Mouse (Mus musculus) right cerebral cortex, postnatal 36 days (tissue): Measurements from ENCODE around the gene Spout1.
"Not testable (repeated sequence)": the region's sequence is repeated elsewhere in the genome, so short reads cannot be mapped to it uniquely, and the experiment has no call there.

Experiments used
- DNase-seq, 2 experiments: peaks; one replicate each; pipeline ENCODE4 v3.0.0; 2022; ENCODE audit warnings: low spot score in 2 of 2, mixed read lengths in 1 of 2

Gene Spout1

DNA sequence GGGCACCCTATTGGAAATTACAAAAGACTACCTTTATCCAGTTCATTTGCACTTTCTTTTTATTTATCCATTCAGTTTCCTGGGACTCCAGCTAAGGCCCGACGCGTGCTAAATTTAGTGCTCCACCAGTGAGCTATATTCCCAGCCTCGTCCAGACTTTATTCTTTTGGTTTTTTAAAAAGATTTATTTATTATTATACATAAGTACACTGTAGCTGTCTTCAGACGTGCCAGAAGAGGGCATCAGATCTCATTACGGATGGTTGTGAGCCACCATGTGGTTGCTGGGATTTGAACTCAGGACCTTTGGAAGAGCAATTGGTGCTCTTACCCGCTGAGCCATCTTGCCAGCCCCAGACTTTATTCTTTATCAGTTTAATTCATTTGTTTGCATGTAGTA is 452 bp upstream of the Spout1 start:
- not testable (repeated sequence) for DNase-seq

DNA sequence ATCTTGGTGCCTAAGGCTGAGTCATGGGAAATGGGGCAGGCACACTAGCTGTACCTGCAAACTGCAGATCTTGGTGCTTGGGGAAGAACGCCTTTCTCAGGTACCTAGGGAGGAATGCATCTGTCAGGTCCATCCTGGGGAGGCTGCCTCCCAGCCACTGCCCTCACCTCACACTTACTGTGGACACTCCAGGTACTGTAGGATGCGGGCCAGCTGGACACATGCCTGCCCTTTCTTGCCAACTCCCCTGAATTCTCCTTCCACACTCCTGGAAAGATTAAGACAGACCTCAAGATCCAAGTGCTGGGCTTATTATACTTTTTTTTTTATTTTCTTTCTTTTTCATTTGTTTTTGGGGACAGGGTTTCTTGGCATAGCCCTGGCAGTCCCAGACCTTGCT is 1.7 kb downstream of the Spout1 start:
- no peak for DNase-seq

DNA sequence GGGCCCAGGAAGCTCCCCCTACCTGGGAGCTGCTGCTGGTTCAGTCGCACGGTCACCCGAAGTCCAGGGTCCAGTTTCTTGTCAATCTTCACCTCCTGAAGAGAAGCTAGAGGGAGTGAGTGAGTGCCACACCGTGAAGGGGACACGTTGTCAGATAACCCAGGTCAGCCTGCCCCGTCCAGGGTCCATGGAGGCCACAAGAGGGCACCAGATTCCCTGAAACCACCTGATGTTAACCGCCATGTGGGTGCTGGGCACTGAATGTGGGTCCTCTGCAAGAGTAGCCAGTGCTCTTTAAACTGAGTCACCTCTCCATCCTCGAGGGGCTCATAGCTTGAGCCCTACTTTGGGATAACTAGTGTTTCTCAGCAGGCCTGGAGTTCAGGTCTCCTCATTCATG is 2.4 kb downstream of the Spout1 start:
- DNase-seq: no peak

GRCm38 (mm10) chr2:30173541-30174240 is 4.6 kb downstream of the Spout1 start:
- no peak for DNase-seq

DNA sequence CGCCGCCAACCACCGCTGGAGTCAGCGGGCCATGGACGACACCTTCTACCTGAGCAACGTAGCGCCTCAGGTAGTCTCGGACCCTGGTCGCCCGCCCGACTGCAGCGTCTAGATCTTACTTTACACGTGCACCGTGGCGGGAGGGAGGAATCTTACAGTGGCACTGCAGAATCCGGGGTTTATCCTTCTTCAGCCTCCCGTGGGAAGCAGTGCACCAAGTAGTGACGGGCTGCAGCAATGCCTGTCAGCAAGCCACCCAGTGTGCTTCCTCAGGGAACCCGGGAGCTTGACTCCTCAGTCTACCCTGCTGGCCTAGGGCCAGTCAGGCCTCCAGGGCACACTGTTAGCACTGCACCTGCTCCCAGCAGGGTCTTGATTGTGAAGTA is 6.3 kb downstream of the Spout1 start:
- DNase-seq: no peak

GRCm38 (mm10) chr2:30171371-30171996 is 6.8 kb downstream of the Spout1 start, which contains the start of gene Endog:
Gene Endog (plus strand): TSS chr2:30171493.
- DNase-seq: peak; percentile 87 to 88

DNA sequence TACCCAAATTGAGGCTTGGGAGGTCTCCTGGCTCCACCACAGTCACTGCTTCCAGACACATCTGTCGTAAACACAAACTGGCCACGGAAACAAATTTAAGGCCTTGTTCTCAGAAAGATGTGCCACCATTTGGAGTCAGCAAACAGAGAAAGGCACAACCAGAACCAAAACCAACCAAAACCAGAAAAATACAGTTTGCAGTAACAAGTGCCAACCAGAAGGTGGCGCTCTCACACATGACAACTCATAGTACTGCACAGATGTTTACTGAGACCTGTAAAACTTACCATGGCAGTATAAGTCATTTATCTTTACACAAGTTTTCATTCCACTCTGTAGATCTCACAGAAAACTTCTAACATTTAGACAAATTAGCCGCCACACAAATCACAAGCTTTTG is 11.6 kb downstream of the Spout1 start:
- DNase-seq: no peak

DNA sequence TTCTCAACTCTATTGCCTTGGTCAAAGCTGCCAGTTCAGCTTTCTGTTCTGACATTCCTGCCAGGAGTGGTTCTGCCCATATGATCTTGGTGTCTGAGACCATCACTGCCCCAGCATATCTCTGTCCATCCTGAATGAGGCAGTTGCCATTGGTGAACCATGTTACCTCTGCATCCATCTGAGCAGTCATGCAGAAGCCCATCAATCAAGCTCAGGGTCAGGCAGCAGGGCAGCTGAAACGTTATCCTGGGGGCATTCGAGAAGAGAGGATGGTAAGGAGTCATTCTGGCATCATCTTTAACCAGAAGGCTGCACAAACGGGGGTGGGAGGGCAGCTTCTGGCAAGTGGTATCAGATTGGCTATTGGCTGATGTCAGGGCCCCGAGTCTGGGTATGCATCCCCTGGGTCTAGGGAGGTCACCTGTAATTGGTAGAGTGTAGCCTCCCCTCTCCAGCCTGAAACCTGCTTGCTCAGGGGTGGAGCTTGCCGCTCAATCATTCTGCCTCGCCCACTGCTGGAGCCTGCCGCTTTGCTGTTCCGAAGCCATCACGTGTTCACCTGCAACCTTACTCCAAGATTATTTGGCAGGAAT is 13.8 kb downstream of the Spout1 start:
- DNase-seq: no peak

- no peak for DNase-seq
These were observed 16.4 kb downstream of the Spout1 start for GRCm38 (mm10) chr2:30161809-30162208.

DNA sequence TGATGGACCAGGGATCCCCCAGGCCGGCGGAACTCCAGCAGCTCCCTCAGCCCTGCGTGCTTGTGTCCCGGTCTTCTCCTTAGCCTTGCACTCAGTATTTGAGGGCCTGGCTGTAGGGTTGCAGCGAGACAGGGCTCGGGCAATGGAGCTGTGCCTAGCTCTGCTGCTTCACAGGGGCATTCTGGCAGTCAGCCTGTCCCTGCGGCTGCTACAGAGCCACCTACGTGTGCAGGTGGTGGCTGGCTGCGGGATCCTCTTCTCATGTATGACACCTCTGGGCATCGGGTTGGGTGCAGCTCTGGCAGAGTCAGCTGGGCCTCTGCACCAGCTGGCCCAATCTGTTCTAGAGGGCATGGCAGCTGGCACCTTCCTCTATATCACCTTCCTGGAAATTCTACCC is 18.4 kb downstream of the Spout1 start:
- not testable (repeated sequence) for DNase-seq

- DNase-seq: no peak
These were observed 25.6 kb downstream of the Spout1 start for GRCm38 (mm10) chr2:30152616-30153015.

DNA sequence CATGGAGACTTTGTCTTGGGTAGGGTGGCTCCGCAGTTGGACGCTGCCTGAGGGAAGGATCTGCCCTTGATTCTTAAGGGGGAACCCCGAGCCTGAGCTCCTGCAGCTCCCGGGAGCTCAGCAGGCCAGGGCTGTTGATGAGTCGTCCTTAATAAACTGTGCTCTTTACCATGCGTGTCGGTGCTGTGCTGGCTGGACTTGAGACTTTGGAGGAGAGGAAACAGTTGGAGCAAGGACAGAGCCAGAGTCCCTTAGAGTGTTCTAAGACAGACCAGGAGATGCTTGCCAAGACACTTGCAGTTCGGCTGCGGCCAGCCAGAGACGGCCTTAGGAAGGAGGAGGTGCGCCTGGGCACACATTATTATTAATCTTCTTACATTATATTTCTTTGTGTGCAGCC is 26.4 kb downstream of the Spout1 start:
- DNase-seq: no peak

DNA sequence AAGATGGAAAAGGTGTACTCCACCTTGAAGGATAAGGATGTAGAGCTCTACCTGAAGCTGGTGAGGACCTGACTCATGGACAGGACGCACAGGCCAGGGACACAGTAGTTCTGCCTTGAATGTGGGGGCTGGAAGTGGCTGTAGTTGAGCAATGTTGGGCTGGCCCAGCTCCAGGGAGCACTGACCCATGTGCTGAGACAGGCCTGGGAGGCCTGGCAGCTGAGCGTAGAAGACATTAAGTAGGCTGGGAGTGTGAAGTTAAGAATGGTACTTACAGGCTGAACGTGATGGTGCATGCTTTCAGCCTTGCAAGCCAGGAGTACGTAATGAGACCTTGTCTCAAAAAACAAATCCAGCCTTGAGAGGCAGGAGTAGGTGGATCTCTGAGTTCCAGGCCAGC is 30.8 kb downstream of the Spout1 start:
- DNase-seq: no peak

DNA sequence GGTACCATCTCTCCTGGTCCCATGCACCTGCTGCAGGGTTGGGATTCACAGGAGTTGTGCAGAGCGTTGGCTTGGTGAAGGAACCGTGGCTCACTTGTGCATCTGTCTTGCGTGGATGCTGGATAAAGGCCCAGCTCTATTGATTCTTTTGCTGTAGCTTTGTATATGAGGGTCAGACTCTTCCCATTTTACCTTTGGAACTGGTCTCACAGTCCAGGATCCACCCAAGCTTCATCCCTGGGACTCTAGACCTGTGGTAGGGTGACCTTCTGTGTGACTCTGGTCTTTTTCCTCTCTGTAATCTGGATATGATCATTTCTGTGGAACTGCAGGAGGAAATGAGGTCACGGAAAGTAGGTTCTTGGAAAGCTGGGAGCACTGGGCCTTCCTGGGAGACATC is 33.8 kb downstream of the Spout1 start:
- DNase-seq: no peak

- not testable (repeated sequence) for DNase-seq
These were observed 38.2 kb downstream of the Spout1 start for GRCm38 (mm10) chr2:30140021-30140420.

- no peak for DNase-seq
These were observed 41.8 kb downstream of the Spout1 start for GRCm38 (mm10) chr2:30136458-30136857.

DNA sequence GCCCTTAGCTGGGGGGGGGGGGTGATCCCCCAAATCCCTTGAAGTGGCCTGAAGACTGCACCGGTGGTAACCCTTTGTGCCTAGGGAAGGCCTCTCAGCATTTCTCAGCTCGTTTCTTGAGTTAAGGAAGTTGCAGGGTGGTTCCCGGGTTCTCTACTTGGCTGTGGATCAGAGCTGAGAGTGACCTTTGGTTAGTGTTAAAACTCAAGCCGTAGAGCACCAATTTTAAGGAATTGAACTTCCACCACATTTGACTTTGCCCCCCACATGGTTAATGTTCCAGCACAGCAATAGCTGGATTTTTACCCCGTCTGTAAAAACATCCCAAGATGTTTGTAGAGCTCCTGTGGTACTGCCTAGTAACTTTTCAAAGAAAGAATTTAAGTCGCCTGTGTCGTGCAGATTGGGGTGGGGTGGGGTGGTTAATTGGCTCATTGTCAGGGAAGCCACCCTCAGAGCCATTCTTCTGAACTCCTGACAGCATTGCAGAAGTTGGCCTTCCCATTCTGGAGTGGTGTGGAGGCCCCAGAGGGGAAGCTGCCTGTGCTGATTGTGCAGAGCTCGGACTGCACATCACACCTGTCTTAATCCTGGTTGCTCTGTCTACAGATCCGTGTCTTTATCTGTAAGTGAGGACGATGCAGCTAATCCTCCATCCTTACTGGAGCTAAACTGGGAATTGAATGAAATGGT is 43.2 kb downstream of the Spout1 start:
- no peak for DNase-seq

DNA sequence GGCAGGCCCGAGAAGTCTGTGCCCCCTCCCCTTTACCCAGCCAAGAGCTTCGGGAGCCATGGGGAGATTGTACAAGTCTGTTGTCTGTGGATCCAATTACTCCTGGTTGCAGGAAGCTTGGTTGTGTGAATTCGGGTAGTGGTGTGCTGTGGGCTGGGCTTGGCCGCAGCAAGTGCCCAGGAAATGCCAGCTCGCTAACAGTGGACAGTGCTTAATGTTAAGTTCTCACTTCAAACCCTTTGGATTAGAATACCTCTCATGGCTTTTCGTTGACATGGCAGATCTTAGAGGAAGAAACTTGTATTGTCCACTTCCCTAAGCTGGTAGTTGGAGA is 43.9 kb downstream of the Spout1 start:
- DNase-seq: no peak

GRCm38 (mm10) chr2:30133613-30134377 is 44.5 kb downstream of the Spout1 start, which contains the start of gene Tbc1d13:
Gene Tbc1d13 (plus strand): TSS chr2:30133746.
- peak; percentile 96 to 97 for DNase-seq

DNA sequence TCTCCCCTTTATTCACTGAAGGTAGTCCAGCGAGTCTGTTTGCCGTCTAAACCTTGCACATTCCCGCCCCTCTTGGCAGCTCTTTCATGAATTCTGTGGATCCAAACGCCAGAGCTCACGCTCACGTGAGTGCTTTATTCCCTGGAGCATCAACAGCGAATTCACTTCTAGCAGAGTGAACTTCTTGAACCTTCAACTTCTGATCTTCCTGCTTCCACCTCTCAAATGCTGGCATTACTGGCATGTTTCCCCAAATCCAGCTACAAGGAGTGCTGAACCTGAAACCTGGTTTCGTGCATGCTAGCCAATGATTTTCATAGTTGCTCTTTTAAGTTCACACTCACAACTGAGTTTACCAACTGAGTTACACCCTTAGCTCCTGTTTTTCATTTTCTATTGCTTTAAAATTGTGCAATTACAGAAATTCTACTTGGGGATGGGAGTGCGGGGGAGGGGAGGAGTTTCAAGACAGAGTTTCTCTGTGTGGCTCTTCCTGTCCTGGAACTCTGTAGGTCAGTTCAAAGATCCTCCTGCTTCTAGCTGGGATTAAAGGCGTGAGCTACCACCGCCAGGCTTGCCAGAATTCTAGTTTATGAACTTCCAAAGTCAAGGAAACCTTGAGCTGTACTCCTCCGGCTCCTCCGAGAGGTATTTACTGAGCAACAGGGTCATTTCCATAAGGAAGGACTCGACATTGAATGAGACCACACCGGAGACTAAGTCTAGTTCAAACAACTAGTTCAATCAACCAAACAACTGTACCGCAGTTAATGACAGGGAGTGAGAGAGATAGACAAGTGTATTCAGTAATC is 45.3 kb downstream of the Spout1 start:
- no peak for DNase-seq

DNA sequence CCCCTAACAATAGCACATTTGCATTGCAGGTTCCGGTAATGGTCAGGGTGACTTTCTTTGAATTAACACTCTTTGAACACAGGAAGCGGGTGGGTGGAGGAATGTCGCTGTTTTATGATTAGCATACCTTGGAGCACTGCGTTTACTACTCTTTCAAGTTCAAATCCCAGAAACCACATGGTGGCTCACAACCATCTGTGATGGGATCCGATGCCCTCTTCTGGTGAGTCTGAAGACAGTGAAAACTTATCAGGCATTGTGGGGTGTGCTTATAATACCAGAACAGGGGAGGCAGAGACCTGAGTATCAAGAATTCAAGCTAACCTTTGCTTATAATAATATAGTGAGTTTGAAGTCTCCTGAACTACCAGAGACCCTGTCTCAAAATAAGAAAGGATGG is 47.0 kb downstream of the Spout1 start:
- not testable (repeated sequence) for DNase-seq
